Mouse (Mus musculus): ENCODE measurements around the gene Mrvi1. TPM values are rescaled to one million over a fixed set of nuclear protein-coding genes. Genes with fewer than 3 reads are reported as not detected.

The Mrvi1 gene
- total and polyA plus RNA-seq, 3 experiments, result 0.11 TPM; not detected in 2

GRCm38 (mm10) chr7:110893943-110894610 is 88.2 kb downstream of the Mrvi1 start:
- H3K4me2 ChIP-seq (ENCODE audit: insufficient read depth, low read depth, poor library complexity, severe bottlenecking), result no peak overlapping the region
- H3K79me2 ChIP-seq (replicated peaks; ENCODE audit: control insufficient read depth, extremely low read depth, insufficient read depth, poor library complexity, severe bottlenecking), result no peaks in the 10 kb centered on the region
- H3K9ac ChIP-seq (ENCODE audit: insufficient read depth, low read depth), result no peak overlapping the region
- in situ Hi-C loops (cut with MboI; ENCODE audit: low pct_ligation_motif_present, low pct_unique_long_range_greater_than_20kb, low sequenced_read_pairs) (no loop called here), dilution Hi-C loops (cut with MboI; ENCODE audit: extremely low pct_ligation_motif_present, extremely low pct_unique_long_range_greater_than_20kb, low sequenced_read_pairs) (no loop called here)
- no peaks in the 10 kb centered on the region for H3K36me3 ChIP-seq (replicated peaks in 1 of 2; ENCODE audit: control insufficient read depth in 1 of 2, insufficient read depth in 1 of 2, low read length in 1 of 2)
- DNase-seq (ENCODE audit: extremely low read depth), result no peak
- no peak overlapping the region for H3K4me3 ChIP-seq (replicated peaks in 1 of 3; ENCODE audit: low read depth in 2 of 3, low read length in 2 of 3, poor library complexity in 1 of 3)
- no peaks in the 10 kb centered on the region for H3K9me3 ChIP-seq (replicated peaks; ENCODE audit: low read length)
- H3K27ac ChIP-seq (ENCODE audit: insufficient read depth, low read depth), result no peak overlapping the region
- no peak for TF ChIP-seq HCFC1 (IDR thresholded peaks at IDR 0.05; ENCODE audit: low read depth, low read length)
- no peak for TF ChIP-seq UBTF (IDR thresholded peaks at IDR 0.05; ENCODE audit: low read depth, low read length)
- no peak for TF ChIP-seq TCF12 (IDR thresholded peaks at IDR 0.05; ENCODE audit: low read depth, low read length)
- TF ChIP-seq MYC (IDR thresholded peaks at IDR 0.05; ENCODE audit: low read depth, low read length), result no peak
- TF ChIP-seq USF1 (IDR thresholded peaks at IDR 0.05; ENCODE audit: low read depth, low read length), result no peak
- TF ChIP-seq POLR2AphosphoS2 (IDR thresholded peaks at IDR 0.05; ENCODE audit: low read depth, low read length), result no peak
- no peak for TF ChIP-seq ETS1 (conservative IDR thresholded peaks at IDR 0.05; ENCODE audit: low read depth, low read length)
- no peak for TF ChIP-seq MXI1 (IDR thresholded peaks at IDR 0.05; ENCODE audit: low read depth, low read length)
- TF ChIP-seq TBP (conservative IDR thresholded peaks at IDR 0.05; ENCODE audit: low read depth, low read length), result no peak
- no peak for TF ChIP-seq EP300 (IDR thresholded peaks at IDR 0.05; ENCODE audit: low read length)
- TF ChIP-seq ZC3H11A (IDR thresholded peaks at IDR 0.05; ENCODE audit: low read depth, low read length), result no peak
- no peak for TF ChIP-seq MAFK (IDR thresholded peaks at IDR 0.05; ENCODE audit: insufficient replicate concordance, low read length)
- TF ChIP-seq ZKSCAN1 (IDR thresholded peaks at IDR 0.05; ENCODE audit: borderline replicate concordance, low read depth, low read length), result no peak
- no peak for TF ChIP-seq NELFE (IDR thresholded peaks at IDR 0.05; ENCODE audit: low read depth, low read length)
- no peak for TF ChIP-seq ELF1 (IDR thresholded peaks at IDR 0.05; ENCODE audit: low read depth, low read length)
- TF ChIP-seq ZNF384 (IDR thresholded peaks at IDR 0.05; ENCODE audit: low read depth, low read length), result no peak
- no peak for TF ChIP-seq GABPA (IDR thresholded peaks at IDR 0.05; ENCODE audit: insufficient replicate concordance, low read depth, low read length)
- TF ChIP-seq NRF1 (IDR thresholded peaks at IDR 0.05; ENCODE audit: low read depth, low read length), result no peak
- no peak for TF ChIP-seq IRF4 (IDR thresholded peaks at IDR 0.05; ENCODE audit: low read depth, low read length)
- H3K27me3 ChIP-seq (replicated peaks), result no peaks in the 10 kb centered on the region
- peaks cover 0 to 9% of the 10 kb centered on the region in 2 experiments; a peak in 2 of 4 replicates for H3K4me1 ChIP-seq (ENCODE audit: control insufficient read depth in 1 of 2, insufficient read depth in 2 of 2)

- Histone ChIP-seq H3K4me3 (replicated peaks in 1 of 3; ENCODE audit: low read depth in 2 of 3, low read length in 2 of 3, poor library complexity in 1 of 3) (no peak overlapping the region), H3K79me2 (replicated peaks; ENCODE audit: control insufficient read depth, extremely low read depth, insufficient read depth, poor library complexity, severe bottlenecking) (no peaks in the 10 kb centered on the region), H3K36me3 (replicated peaks in 1 of 2; ENCODE audit: control insufficient read depth in 1 of 2, insufficient read depth in 1 of 2, low read length in 1 of 2) (no peaks in the 10 kb centered on the region), H3K4me1 (ENCODE audit: control insufficient read depth in 1 of 2, insufficient read depth in 2 of 2) (peaks cover 0 to 9% of the 10 kb centered on the region in 2 experiments; a peak in 2 of 4 replicates), H3K27me3 (replicated peaks) (no peaks in the 10 kb centered on the region), H3K27ac (ENCODE audit: insufficient read depth, low read depth) (no peak overlapping the region), H3K9ac (ENCODE audit: insufficient read depth, low read depth) (no peak overlapping the region), H3K4me2 (ENCODE audit: insufficient read depth, low read depth, poor library complexity, severe bottlenecking) (no peak overlapping the region), H3K9me3 (replicated peaks; ENCODE audit: low read length) (no peaks in the 10 kb centered on the region)
- in situ Hi-C loops (cut with MboI; ENCODE audit: low pct_ligation_motif_present, low pct_unique_long_range_greater_than_20kb, low sequenced_read_pairs) (no loop called here), dilution Hi-C loops (cut with MboI; ENCODE audit: extremely low pct_ligation_motif_present, extremely low pct_unique_long_range_greater_than_20kb, low sequenced_read_pairs) (no loop called here)
- DNase-seq (ENCODE audit: extremely low read depth), result peak; percentile 18
- TF ChIP-seq ZC3H11A (IDR thresholded peaks at IDR 0.05; ENCODE audit: low read depth, low read length), result no peak
- TF ChIP-seq NRF1 (IDR thresholded peaks at IDR 0.05; ENCODE audit: low read depth, low read length), result no peak
- TF ChIP-seq PAX5 (IDR thresholded peaks at IDR 0.05; ENCODE audit: low read length), result no peak
- TF ChIP-seq ZKSCAN1 (IDR thresholded peaks at IDR 0.05; ENCODE audit: borderline replicate concordance, low read depth, low read length), result no peak
- peak; percentile 57 for TF ChIP-seq EP300 (IDR thresholded peaks at IDR 0.05; ENCODE audit: low read length)
- no peak for TF ChIP-seq KAT2A (IDR thresholded peaks at IDR 0.05; ENCODE audit: insufficient replicate concordance, low read length)
- TF ChIP-seq IRF4 (IDR thresholded peaks at IDR 0.05; ENCODE audit: low read depth, low read length), result peak; percentile 83
- no peak for TF ChIP-seq MEF2A (IDR thresholded peaks at IDR 0.05; ENCODE audit: borderline replicate concordance, low read depth, low read length)
- no peak for TF ChIP-seq NELFE (IDR thresholded peaks at IDR 0.05; ENCODE audit: low read depth, low read length)
- TF ChIP-seq SIN3A (IDR thresholded peaks at IDR 0.05; ENCODE audit: low read length), result no peak
Observed at GRCm38 (mm10) chr7:110891501-110891986, 90.7 kb downstream of the Mrvi1 start.

Measured in CH12.LX (cell line).